Mouse (Mus musculus): ENCODE data around the gene Meis1. TPM values are rescaled to one million over a fixed set of nuclear protein-coding genes. Genes with fewer than 3 reads are reported as not detected.

Gene Meis1
- polyA plus RNA-seq, 1 experiment: 2.1 TPM

GRCm38 (mm10) chr11:18904880-18905279 lies 113.9 kb downstream of the Meis1 start:
- H3K4me3 ChIP-seq (ENCODE audit: low read depth, low read length): no peak overlapping the region
- no peaks in the 10 kb centered on the region for H3K9me3 ChIP-seq (replicated peaks; ENCODE audit: control insufficient read depth, insufficient read depth, low read length, poor library complexity, severe bottlenecking)
- TF ChIP-seq POLR2A (IDR thresholded peaks at IDR 0.05; ENCODE audit: insufficient read depth, low read length) (no peak), CTCF (IDR thresholded peaks at IDR 0.05; ENCODE audit: low read depth, low read length) (no peak), EP300 (IDR thresholded peaks at IDR 0.05; ENCODE audit: insufficient read depth, low read depth, low read length) (no peak)
- H3K4me1 ChIP-seq (ENCODE audit: control insufficient read depth, insufficient read depth, low read length): no peaks in the 10 kb centered on the region
- no peak overlapping the region for H3K27ac ChIP-seq (ENCODE audit: insufficient read depth, low read length)
- no peak overlapping the region for H3K9ac ChIP-seq (ENCODE audit: low read depth, poor library complexity, severe bottlenecking)
- no peaks in the 10 kb centered on the region for H3K27me3 ChIP-seq (ENCODE audit: control insufficient read depth, insufficient read depth, low read length, poor library complexity, severe bottlenecking)
- H3K36me3 ChIP-seq (ENCODE audit: control insufficient read depth, insufficient read depth, low read length, poor library complexity, severe bottlenecking): no peaks in the 10 kb centered on the region

GRCm38 (mm10) chr11:18904285-18904684 lies 114.5 kb downstream of the Meis1 start:
- Histone ChIP-seq H3K27me3 (ENCODE audit: control insufficient read depth, insufficient read depth, low read length, poor library complexity, severe bottlenecking) (no peaks in the 10 kb centered on the region), H3K9me3 (replicated peaks; ENCODE audit: control insufficient read depth, insufficient read depth, low read length, poor library complexity, severe bottlenecking) (no peaks in the 10 kb centered on the region), H3K4me1 (ENCODE audit: control insufficient read depth, insufficient read depth, low read length) (no peaks in the 10 kb centered on the region), H3K36me3 (ENCODE audit: control insufficient read depth, insufficient read depth, low read length, poor library complexity, severe bottlenecking) (no peaks in the 10 kb centered on the region), H3K27ac (ENCODE audit: insufficient read depth, low read length) (no peak overlapping the region), H3K4me3 (ENCODE audit: low read depth, low read length) (no peak overlapping the region), H3K9ac (ENCODE audit: low read depth, poor library complexity, severe bottlenecking) (no peak overlapping the region)
- no peak for TF ChIP-seq POLR2A (IDR thresholded peaks at IDR 0.05; ENCODE audit: insufficient read depth, low read length)

GRCm38 (mm10) chr11:18900489-18900888 lies 118.3 kb downstream of the Meis1 start:
- Histone ChIP-seq H3K9me3 (replicated peaks; ENCODE audit: control insufficient read depth, insufficient read depth, low read length, poor library complexity, severe bottlenecking) (no peaks in the 10 kb centered on the region), H3K9ac (ENCODE audit: low read depth, poor library complexity, severe bottlenecking) (no peak overlapping the region), H3K27ac (ENCODE audit: insufficient read depth, low read length) (no peak overlapping the region), H3K4me1 (ENCODE audit: control insufficient read depth, insufficient read depth, low read length) (no peaks in the 10 kb centered on the region), H3K36me3 (ENCODE audit: control insufficient read depth, insufficient read depth, low read length, poor library complexity, severe bottlenecking) (no peaks in the 10 kb centered on the region), H3K4me3 (ENCODE audit: low read depth, low read length) (no peak overlapping the region), H3K27me3 (ENCODE audit: control insufficient read depth, insufficient read depth, low read length, poor library complexity, severe bottlenecking) (peaks cover 2% of the 10 kb centered on the region; the same call in 1 of the 2 replicates)
- TF ChIP-seq POLR2A (IDR thresholded peaks at IDR 0.05; ENCODE audit: insufficient read depth, low read length): no peak
- no peak for TF ChIP-seq CTCF (IDR thresholded peaks at IDR 0.05; ENCODE audit: low read depth, low read length)
- no peak for TF ChIP-seq EP300 (IDR thresholded peaks at IDR 0.05; ENCODE audit: insufficient read depth, low read depth, low read length)

GRCm38 (mm10) chr11:18898862-18899261 lies 119.9 kb downstream of the Meis1 start:
- H3K4me3 ChIP-seq (ENCODE audit: low read depth, low read length): no peak overlapping the region
- H3K9me3 ChIP-seq (replicated peaks; ENCODE audit: control insufficient read depth, insufficient read depth, low read length, poor library complexity, severe bottlenecking): no peaks in the 10 kb centered on the region
- H3K27ac ChIP-seq (ENCODE audit: insufficient read depth, low read length): no peak overlapping the region
- TF ChIP-seq CTCF (IDR thresholded peaks at IDR 0.05; ENCODE audit: low read depth, low read length) (no peak), POLR2A (IDR thresholded peaks at IDR 0.05; ENCODE audit: insufficient read depth, low read length) (no peak), EP300 (IDR thresholded peaks at IDR 0.05; ENCODE audit: insufficient read depth, low read depth, low read length) (no peak)
- H3K36me3 ChIP-seq (ENCODE audit: control insufficient read depth, insufficient read depth, low read length, poor library complexity, severe bottlenecking): no peaks in the 10 kb centered on the region
- peaks cover 2% of the 10 kb centered on the region for H3K27me3 ChIP-seq (ENCODE audit: control insufficient read depth, insufficient read depth, low read length, poor library complexity, severe bottlenecking)
- no peak overlapping the region for H3K9ac ChIP-seq (ENCODE audit: low read depth, poor library complexity, severe bottlenecking)
- no peaks in the 10 kb centered on the region for H3K4me1 ChIP-seq (ENCODE audit: control insufficient read depth, insufficient read depth, low read length)

GRCm38 (mm10) chr11:18897921-18898646 lies 120.7 kb downstream of the Meis1 start:
- Histone ChIP-seq H3K9me3 (replicated peaks; ENCODE audit: control insufficient read depth, insufficient read depth, low read length, poor library complexity, severe bottlenecking) (no peaks in the 10 kb centered on the region), H3K4me3 (ENCODE audit: low read depth, low read length) (no peak overlapping the region)

GRCm38 (mm10) chr11:18897250-18897649 lies 121.5 kb downstream of the Meis1 start:
- Histone ChIP-seq H3K27me3 (ENCODE audit: control insufficient read depth, insufficient read depth, low read length, poor library complexity, severe bottlenecking) (peaks cover 2% of the 10 kb centered on the region), H3K27ac (ENCODE audit: insufficient read depth, low read length) (no peak overlapping the region), H3K9me3 (replicated peaks; ENCODE audit: control insufficient read depth, insufficient read depth, low read length, poor library complexity, severe bottlenecking) (no peaks in the 10 kb centered on the region), H3K9ac (ENCODE audit: low read depth, poor library complexity, severe bottlenecking) (no peak overlapping the region), H3K4me3 (ENCODE audit: low read depth, low read length) (no peak overlapping the region), H3K36me3 (ENCODE audit: control insufficient read depth, insufficient read depth, low read length, poor library complexity, severe bottlenecking) (no peaks in the 10 kb centered on the region), H3K4me1 (ENCODE audit: control insufficient read depth, insufficient read depth, low read length) (no peaks in the 10 kb centered on the region)
- no peak for TF ChIP-seq POLR2A (IDR thresholded peaks at IDR 0.05; ENCODE audit: insufficient read depth, low read length)
- TF ChIP-seq EP300 (IDR thresholded peaks at IDR 0.05; ENCODE audit: insufficient read depth, low read depth, low read length): no peak
- TF ChIP-seq CTCF (IDR thresholded peaks at IDR 0.05; ENCODE audit: low read depth, low read length): no peak

More at GRCm38 (mm10) chr11:18897921-18898646, 120.7 kb downstream of the Meis1 start:
- Histone ChIP-seq H3K4me1 (ENCODE audit: control insufficient read depth, insufficient read depth, low read length) (no peaks in the 10 kb centered on the region), H3K27ac (ENCODE audit: insufficient read depth, low read length) (no peak overlapping the region), H3K9ac (ENCODE audit: low read depth, poor library complexity, severe bottlenecking) (no peak overlapping the region), H3K27me3 (ENCODE audit: control insufficient read depth, insufficient read depth, low read length, poor library complexity, severe bottlenecking) (peaks cover 2% of the 10 kb centered on the region), H3K36me3 (ENCODE audit: control insufficient read depth, insufficient read depth, low read length, poor library complexity, severe bottlenecking) (no peaks in the 10 kb centered on the region)
- TF ChIP-seq CTCF (IDR thresholded peaks at IDR 0.05; ENCODE audit: low read depth, low read length) (no peak), POLR2A (IDR thresholded peaks at IDR 0.05; ENCODE audit: insufficient read depth, low read length) (no peak), EP300 (IDR thresholded peaks at IDR 0.05; ENCODE audit: insufficient read depth, low read depth, low read length) (no peak)
